Mouse (Mus musculus) embryonic facial prominence, embryonic 13.5 days (tissue): ENCODE results near the gene Taz. TPM values are rescaled to one million over a fixed set of nuclear protein-coding genes. Genes with fewer than 3 reads are reported as not detected.

Experiments used
- ATAC-seq: fragments of 200-750 bp; cut with Nextera tagmentation; 2 replicates; pipeline ENCODE4 v1.8.0; 2017; ENCODE audit warnings: low read depth; ENCODE audit not compliant: insufficient number of reproducible peaks, insufficient read depth, low FRiP score, low TSS enrichment
- H3K27ac ChIP-seq: fragments of 300-500 bp; sonication (generic); 2 replicates; pipeline ENCODE4 v1.5.1; 2015; ENCODE audit warnings: moderate library complexity, mild to moderate bottlenecking, inconsistent platforms
- H3K27me3 ChIP-seq: fragments of 300-500 bp; sonication (generic); 2 replicates; pipeline ENCODE4 v1.6.1; 2015; ENCODE audit warnings: mild to moderate bottlenecking, inconsistent platforms
- H3K36me3 ChIP-seq: fragments of 300-500 bp; sonication (generic); 2 replicates; pipeline ENCODE4 v1.6.1; 2015; ENCODE audit warnings: mild to moderate bottlenecking, inconsistent platforms
- H3K4me1 ChIP-seq: fragments of 300-500 bp; sonication (generic); 2 replicates; pipeline ENCODE4 v1.6.1; 2015; ENCODE audit warnings: inconsistent platforms
- H3K4me2 ChIP-seq: fragments of 300-500 bp; sonication (generic); 2 replicates; pipeline ENCODE4 v1.6.1; 2015; ENCODE audit warnings: moderate library complexity, mild to moderate bottlenecking, inconsistent platforms
- H3K4me3 ChIP-seq: fragments of 300-500 bp; sonication (generic); 2 replicates; pipeline ENCODE4 v1.5.1; 2015; ENCODE audit warnings: mild to moderate bottlenecking, inconsistent platforms
- H3K9ac ChIP-seq: fragments of 300-500 bp; sonication (generic); 2 replicates; pipeline ENCODE4 v1.6.1; 2015; ENCODE audit warnings: mild to moderate bottlenecking, inconsistent platforms
- H3K9me3 ChIP-seq: fragments of 300-500 bp; sonication (generic); 2 replicates; pipeline ENCODE4 v1.6.1; 2016; ENCODE audit warnings: inconsistent platforms
- WGBS: fragments of 180-500 bp; shearing (Covaris S2); methylation state at CpG from one replicate; pipeline ENCODE4 v1.1.7; 2015; ENCODE audit warnings: mixed read lengths; 5-methylcytosine and 5-hydroxymethylcytosine counted together
- polyA plus RNA-seq: library from polyadenylated mRNA; unstranded; fragments of >200 nt; fragmentation: Nextera tagmentation; extraction: Ambion mirVana; gene quantifications from 2 replicates; pipeline ENCODE4 v1.2.1, GENCODE M21; 2015

Taz gene
- polyA plus RNA-seq, 1 experiment from 2014 or later = 92.8 TPM

- 23% methylated on average over 39 of the region's 39 CpGs for WGBS
- Histone ChIP-seq H3K4me2 (peak overlapping the region; percentile 70), H3K9me3 (no peaks in the 10 kb centered on the region), H3K36me3 (no peaks in the 10 kb centered on the region), H3K4me1 (peaks cover 11% of the 10 kb centered on the region), H3K4me3 (peak overlapping the region; percentile 63), H3K27ac (peak overlapping the region; percentile 87), H3K27me3 (no peaks in the 10 kb centered on the region), H3K9ac (peak overlapping the region; percentile 84)
- peak; percentile 60; the same call in 1 of the 2 replicates for ATAC-seq
Measured at GRCm38 (mm10) chrX:74282395-74283091, 831 bp downstream of the Taz start.

- Histone ChIP-seq H3K4me1 (peaks cover 11% of the 10 kb centered on the region), H3K36me3 (peaks cover 2% of the 10 kb centered on the region), H3K9me3 (no peaks in the 10 kb centered on the region), H3K27ac (peak overlapping the region; percentile 87), H3K4me3 (peak overlapping the region; percentile 63), H3K4me2 (peak overlapping the region; percentile 70), H3K27me3 (no peaks in the 10 kb centered on the region), H3K9ac (peak overlapping the region; percentile 84)
- ATAC-seq = no peak
- WGBS = 38% methylated on average over 5 of the region's 5 CpGs
Measured at GRCm38 (mm10) chrX:74283092-74283437, 1.4 kb downstream of the Taz start.

GRCm38 (mm10) chrX:74293431-74293830 is 11.7 kb downstream of the Taz start:
- Histone ChIP-seq H3K9me3 (no peaks in the 10 kb centered on the region), H3K4me2 (no peak overlapping the region), H3K9ac (no peak overlapping the region), H3K4me3 (no peak overlapping the region), H3K27me3 (no peaks in the 10 kb centered on the region), H3K36me3 (peaks cover 13% of the 10 kb centered on the region), H3K27ac (no peak overlapping the region), H3K4me1 (no peaks in the 10 kb centered on the region)
- 74% methylated on average over 4 of the region's 4 CpGs for WGBS
- ATAC-seq = no peak

- 22% methylated on average over 37 of the region's 37 CpGs for WGBS
- H3K4me1 ChIP-seq = no peaks in the 10 kb centered on the region
Measured at GRCm38 (mm10) chrX:74296538-74297448, 15.1 kb downstream of the Taz start, which contains the start of gene Atp6ap1. Gene Atp6ap1 (plus strand): TSS chrX:74297097.

GRCm38 (mm10) chrX:74298348-74298747 is 16.6 kb downstream of the Taz start:
- Histone ChIP-seq H3K4me1 (no peaks in the 10 kb centered on the region), H3K27me3 (no peaks in the 10 kb centered on the region), H3K4me3 (no peak overlapping the region), H3K27ac (no peak overlapping the region), H3K9ac (no peak overlapping the region), H3K9me3 (no peaks in the 10 kb centered on the region), H3K36me3 (peaks cover 34% of the 10 kb centered on the region), H3K4me2 (no peak overlapping the region)
- WGBS = 70% methylated on average over 1 of the region's 1 CpGs
- no peak for ATAC-seq

More at GRCm38 (mm10) chrX:74296538-74297448, 15.1 kb downstream of the Taz start, which contains the start of gene Atp6ap1:
- Histone ChIP-seq H3K4me3 (peak within 1 kb of the TSS; percentile 64), H3K9me3 (no peaks in the 10 kb centered on the region), H3K9ac (peak within 1 kb of the TSS; percentile 82), H3K4me2 (peak within 1 kb of the TSS; percentile 66), H3K27me3 (no peaks in the 10 kb centered on the region), H3K36me3 (peaks cover 18% of the 10 kb centered on the region), H3K27ac (peak within 1 kb of the TSS; percentile 69)
- ATAC-seq = peak; percentile 95

- peaks cover 42% of the 10 kb centered on the region for H3K36me3 ChIP-seq
- H3K4me2 ChIP-seq = no peak overlapping the region
- 83% methylated on average over 3 of the region's 3 CpGs for WGBS
- H3K4me1 ChIP-seq = no peaks in the 10 kb centered on the region
- no peak overlapping the region for H3K27ac ChIP-seq
- H3K4me3 ChIP-seq = no peak overlapping the region
- H3K9me3 ChIP-seq = no peaks in the 10 kb centered on the region
- H3K9ac ChIP-seq = no peak overlapping the region
- no peak for ATAC-seq
- H3K27me3 ChIP-seq = no peaks in the 10 kb centered on the region
Measured at GRCm38 (mm10) chrX:74299721-74300120, 18.0 kb downstream of the Taz start.

GRCm38 (mm10) chrX:74304867-74305700 is 23.4 kb downstream of the Taz start, which contains the start of gene Gdi1:
Gene Gdi1 (plus strand): TSS chrX:74304998.
- Histone ChIP-seq H3K9me3 (no peaks in the 10 kb centered on the region), H3K4me1 (0 out of 2 replicates have a peak, but pooled peaks cover 5% of the 10 kb centered on the region), H3K9ac (peak within 1 kb of the TSS; percentile 81), H3K27me3 (no peaks in the 10 kb centered on the region), H3K36me3 (peaks cover 71% of the 10 kb centered on the region), H3K27ac (peak within 1 kb of the TSS; percentile 90), H3K4me2 (peak within 1 kb of the TSS; percentile 67), H3K4me3 (peak within 1 kb of the TSS; percentile 58)
- 23% methylated on average over 41 of the region's 41 CpGs for WGBS
- peak; percentile 76 for ATAC-seq

GRCm38 (mm10) chrX:74312540-74313464 is 31.1 kb downstream of the Taz start, which contains the start of gene Fam50a:
Gene Fam50a (plus strand): TSS chrX:74313033.
- H3K4me3 ChIP-seq = peak within 1 kb of the TSS; percentile 63
- peak within 1 kb of the TSS; percentile 85 for H3K27ac ChIP-seq
- peak within 1 kb of the TSS; percentile 83 for H3K9ac ChIP-seq
- ATAC-seq = peak; percentile 88
- no peaks in the 10 kb centered on the region for H3K27me3 ChIP-seq
- peaks cover 3% of the 10 kb centered on the region; the same call in 1 of the 2 replicates for H3K4me1 ChIP-seq
- peak within 1 kb of the TSS; percentile 68 for H3K4me2 ChIP-seq
- WGBS = 27% methylated on average over 58 of the region's 59 CpGs
- H3K9me3 ChIP-seq = no peaks in the 10 kb centered on the region
- H3K36me3 ChIP-seq = peaks cover 33% of the 10 kb centered on the region

- Histone ChIP-seq H3K4me2 (peak within 1 kb of the TSS; percentile 69), H3K36me3 (peaks cover 8% of the 10 kb centered on the region; the same call in 1 of the 2 replicates), H3K9ac (peak within 1 kb of the TSS; percentile 72), H3K4me3 (peak within 1 kb of the TSS; percentile 52), H3K9me3 (no peaks in the 10 kb centered on the region), H3K27ac (peak within 1 kb of the TSS; percentile 84), H3K27me3 (no peaks in the 10 kb centered on the region), H3K4me1 (peaks cover 19% of the 10 kb centered on the region)
- ATAC-seq = peak; percentile 87
- WGBS = 23% methylated on average over 30 of the region's 30 CpGs
Measured at GRCm38 (mm10) chrX:74328725-74329161, 47.0 kb downstream of the Taz start, which contains the start of gene Plxna3. Gene Plxna3 (plus strand): TSS chrX:74329066.

- 29% methylated on average over 10 of the region's 10 CpGs for WGBS
- Histone ChIP-seq H3K4me2 (peak overlapping the region; percentile 69), H3K4me3 (peak overlapping the region; percentile 52), H3K27ac (peak overlapping the region; percentile 84; the same call in 1 of the 2 replicates), H3K9ac (peak overlapping the region; percentile 72), H3K4me1 (peaks cover 19% of the 10 kb centered on the region), H3K27me3 (no peaks in the 10 kb centered on the region), H3K36me3 (peaks cover 9% of the 10 kb centered on the region; the same call in 1 of the 2 replicates), H3K9me3 (no peaks in the 10 kb centered on the region)
- ATAC-seq = peak; percentile 56; the same call in 1 of the 2 replicates
Measured at GRCm38 (mm10) chrX:74329215-74329671, 47.5 kb downstream of the Taz start.
